Mouse (Mus musculus) bone marrow macrophage, adult 2 months (primary cell): ENCODE measurements around the gene Gm10392.

Experiments used
- CTCF ChIP-seq: IDR thresholded peaks from 2 replicates; pipeline ENCODE4 v1.5.1; 2012; ENCODE audit warnings: low read depth, mild to moderate bottlenecking, low read length, moderate library complexity
- POLR2A ChIP-seq: IDR thresholded peaks from 2 replicates; pipeline ENCODE4 v1.6.1; 2012; ENCODE audit warnings: mild to moderate bottlenecking, low read depth, low read length, borderline replicate concordance

GRCm38 (mm10) chr11:77498261-77499139, 20.5 kb downstream of the Gm10392 start:
- no peak for TF ChIP-seq CTCF
- no peak for TF ChIP-seq POLR2A
